Mouse (Mus musculus): ENCODE data around the gene Ucp3. TPM values are rescaled to one million over a fixed set of nuclear protein-coding genes. Genes with fewer than 3 reads are reported as not detected.

Ucp3 gene
- 0.22 and 0.38 TPM in 2 replicates for polyA plus RNA-seq (2012; rRNA removed)

GRCm38 (mm10) chr7:100472777-100473176 is at the start of gene Ucp3:
TSS of gene Ucp3 (plus strand) at chr7:100472990.

DNA sequence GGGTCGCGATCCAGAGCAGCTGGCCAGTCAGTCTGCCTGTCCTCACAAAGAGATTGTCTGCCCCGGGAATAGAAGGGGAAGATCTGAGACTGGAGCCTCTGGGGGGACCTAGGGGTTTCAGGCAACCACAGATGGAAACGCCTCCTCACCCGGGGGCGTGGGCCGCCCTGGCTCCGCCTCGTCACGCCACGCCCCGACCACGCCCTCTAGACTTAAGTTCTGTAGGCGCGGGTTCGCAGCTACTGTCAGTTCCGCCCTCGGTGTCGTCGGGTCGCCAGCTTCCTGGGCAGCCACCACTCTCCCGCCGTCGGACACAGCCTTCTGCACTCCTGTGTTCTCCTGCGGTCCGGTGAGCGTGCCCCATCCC is 20.3 kb downstream of the Ucp3 start, which contains the start of gene Ucp2:
TSS of gene Ucp2 (plus strand) at position 221 of the 367 bp plus-strand sequence.

GRCm38 (mm10) chr7:100514573-100514972 is 41.8 kb downstream of the Ucp3 start, which contains the start of gene Dnajb13:
TSS of gene Dnajb13 (minus strand) at chr7:100514960.

Other genes starting within 250 kb of the Ucp3 start
- 2.4 and 2.8 TPM in 2 replicates for gene Pgm2l1, start 245.6 kb upstream of the Ucp3 start, polyA plus RNA-seq (2012; rRNA removed)
- 2.4 and 2.6 TPM in 2 replicates for gene P4ha3, start 187.5 kb upstream of the Ucp3 start, polyA plus RNA-seq (2012; rRNA removed)
- 15.9 and 16.0 TPM in 2 replicates for gene C2cd3, start 100.8 kb upstream of the Ucp3 start, polyA plus RNA-seq (2012; rRNA removed)
- 107 and 124 TPM in 2 replicates for gene Ppme1, start 100.7 kb upstream of the Ucp3 start, polyA plus RNA-seq (2012; rRNA removed)
- 1,003 and 1,075 TPM in 2 replicates for gene Ucp2, start 20.3 kb downstream of the Ucp3 start, polyA plus RNA-seq (2012; rRNA removed)
- 0.08 and 0.14 TPM in 2 replicates for gene Dnajb13, start 42.0 kb downstream of the Ucp3 start, polyA plus RNA-seq (2012; rRNA removed)
- gene Coa4, start 64.1 kb downstream of the Ucp3 start, polyA plus RNA-seq (2012; rRNA removed) = 20.7 and 22.8 TPM in 2 replicates
- 51.5 and 58.8 TPM in 2 replicates for gene Rab6a, start 134.4 kb downstream of the Ucp3 start, polyA plus RNA-seq (2012; rRNA removed)
- 5.0 and 6.0 TPM in 2 replicates for gene Mrpl48, start 135.3 kb downstream of the Ucp3 start, polyA plus RNA-seq (2012; rRNA removed)
- gene Plekhb1, start 189.4 kb downstream of the Ucp3 start, polyA plus RNA-seq (2012; rRNA removed) = 34.6 and 43.4 TPM in 2 replicates
- gene Fam168a, start 233.6 kb downstream of the Ucp3 start, polyA plus RNA-seq (2012; rRNA removed) = 54.0 and 59.4 TPM in 2 replicates